Mouse (Mus musculus): ENCODE measurements around the gene Cyp2d22.

GRCm38 (mm10) chr15:82422935-82423334 lies 42.9 kb upstream of the Cyp2d22 start:
- TF ChIP-seq EP300 (IDR thresholded peaks at IDR 0.05; ENCODE audit: insufficient read depth, low read depth, low read length) (no peak), POLR2A (IDR thresholded peaks at IDR 0.05; ENCODE audit: insufficient read depth, low read length) (no peak), CTCF (IDR thresholded peaks at IDR 0.05; ENCODE audit: low read depth, low read length) (no peak)
